Mouse (Mus musculus): ENCODE results near the gene Gm45837.

Gene Gm45837

GRCm38 (mm10) chr7:101501236-101501635 lies 90.5 kb downstream of the Gm45837 start:
- DNase-seq (ENCODE audit: low spot score in 2 of 2) = no peak

GRCm38 (mm10) chr7:101501675-101502074 lies 91.0 kb downstream of the Gm45837 start:
- DNase-seq (ENCODE audit: low spot score in 2 of 2) = no peak

GRCm38 (mm10) chr7:101503351-101503750 lies 92.7 kb downstream of the Gm45837 start:
- DNase-seq (ENCODE audit: low spot score in 2 of 2) = peak; percentile 46 to 64

- no peak for DNase-seq (ENCODE audit: low spot score in 2 of 2)
Measured at GRCm38 (mm10) chr7:101503803-101504202, 93.1 kb downstream of the Gm45837 start.

GRCm38 (mm10) chr7:101504507-101504906 lies 93.8 kb downstream of the Gm45837 start:
- DNase-seq (ENCODE audit: low spot score in 2 of 2) = peak in 1 of 2 experiments; percentile 26

GRCm38 (mm10) chr7:101509212-101509611 lies 98.5 kb downstream of the Gm45837 start:
- DNase-seq (ENCODE audit: low spot score in 2 of 2) = no peak

- no peak for DNase-seq (ENCODE audit: low spot score in 2 of 2)
Measured at GRCm38 (mm10) chr7:101513655-101514054, 103.0 kb downstream of the Gm45837 start.

GRCm38 (mm10) chr7:101514768-101515167 lies 104.1 kb downstream of the Gm45837 start:
- no peak for DNase-seq (ENCODE audit: low spot score in 2 of 2)

- DNase-seq (ENCODE audit: low spot score in 2 of 2) = no peak
Measured at GRCm38 (mm10) chr7:101515295-101515694, 104.6 kb downstream of the Gm45837 start.

GRCm38 (mm10) chr7:101516460-101516859 lies 105.8 kb downstream of the Gm45837 start:
- no peak for DNase-seq (ENCODE audit: low spot score in 2 of 2)

- DNase-seq (ENCODE audit: low spot score in 2 of 2) = no peak
Measured at GRCm38 (mm10) chr7:101521696-101522095, 111.0 kb downstream of the Gm45837 start.

- DNase-seq (ENCODE audit: low spot score in 2 of 2) = no peak
Measured at GRCm38 (mm10) chr7:101523205-101523604, 112.5 kb downstream of the Gm45837 start.

GRCm38 (mm10) chr7:101526484-101526883 lies 115.8 kb downstream of the Gm45837 start:
- DNase-seq (ENCODE audit: low spot score in 2 of 2) = no peak

- DNase-seq (ENCODE audit: low spot score in 2 of 2) = no peak
Measured at GRCm38 (mm10) chr7:101534428-101534827, 123.7 kb downstream of the Gm45837 start.

- no peak for DNase-seq (ENCODE audit: low spot score in 2 of 2)
Measured at GRCm38 (mm10) chr7:101535102-101535501, 124.4 kb downstream of the Gm45837 start.

- no peak for DNase-seq (ENCODE audit: low spot score in 2 of 2)
Measured at GRCm38 (mm10) chr7:101535517-101535916, 124.8 kb downstream of the Gm45837 start.

GRCm38 (mm10) chr7:101537541-101537940 lies 126.9 kb downstream of the Gm45837 start:
- DNase-seq (ENCODE audit: low spot score in 2 of 2) = no peak

- DNase-seq (ENCODE audit: low spot score in 2 of 2) = peak; percentile 33 to 37
Measured at GRCm38 (mm10) chr7:101538141-101538933, 127.7 kb downstream of the Gm45837 start.

- no peak for DNase-seq (ENCODE audit: low spot score in 2 of 2)
Measured at GRCm38 (mm10) chr7:101539774-101540173, 129.1 kb downstream of the Gm45837 start.

- no peak for DNase-seq (ENCODE audit: low spot score in 2 of 2)
Measured at GRCm38 (mm10) chr7:101540684-101541083, 130.0 kb downstream of the Gm45837 start.

GRCm38 (mm10) chr7:101541132-101541531 lies 130.4 kb downstream of the Gm45837 start:
- peak; percentile 42 to 48 for DNase-seq (ENCODE audit: low spot score in 2 of 2)

GRCm38 (mm10) chr7:101541734-101542133 lies 131.0 kb downstream of the Gm45837 start:
- no peak for DNase-seq (ENCODE audit: low spot score in 2 of 2)

GRCm38 (mm10) chr7:101547651-101548050 lies 137.0 kb downstream of the Gm45837 start:
- no peak for DNase-seq (ENCODE audit: low spot score in 2 of 2)

GRCm38 (mm10) chr7:101549266-101549665 lies 138.6 kb downstream of the Gm45837 start:
- DNase-seq (ENCODE audit: low spot score in 2 of 2) = no peak
